ENCODE assay signal across 8 mouse cellular contexts in the genomic region with DNA sequence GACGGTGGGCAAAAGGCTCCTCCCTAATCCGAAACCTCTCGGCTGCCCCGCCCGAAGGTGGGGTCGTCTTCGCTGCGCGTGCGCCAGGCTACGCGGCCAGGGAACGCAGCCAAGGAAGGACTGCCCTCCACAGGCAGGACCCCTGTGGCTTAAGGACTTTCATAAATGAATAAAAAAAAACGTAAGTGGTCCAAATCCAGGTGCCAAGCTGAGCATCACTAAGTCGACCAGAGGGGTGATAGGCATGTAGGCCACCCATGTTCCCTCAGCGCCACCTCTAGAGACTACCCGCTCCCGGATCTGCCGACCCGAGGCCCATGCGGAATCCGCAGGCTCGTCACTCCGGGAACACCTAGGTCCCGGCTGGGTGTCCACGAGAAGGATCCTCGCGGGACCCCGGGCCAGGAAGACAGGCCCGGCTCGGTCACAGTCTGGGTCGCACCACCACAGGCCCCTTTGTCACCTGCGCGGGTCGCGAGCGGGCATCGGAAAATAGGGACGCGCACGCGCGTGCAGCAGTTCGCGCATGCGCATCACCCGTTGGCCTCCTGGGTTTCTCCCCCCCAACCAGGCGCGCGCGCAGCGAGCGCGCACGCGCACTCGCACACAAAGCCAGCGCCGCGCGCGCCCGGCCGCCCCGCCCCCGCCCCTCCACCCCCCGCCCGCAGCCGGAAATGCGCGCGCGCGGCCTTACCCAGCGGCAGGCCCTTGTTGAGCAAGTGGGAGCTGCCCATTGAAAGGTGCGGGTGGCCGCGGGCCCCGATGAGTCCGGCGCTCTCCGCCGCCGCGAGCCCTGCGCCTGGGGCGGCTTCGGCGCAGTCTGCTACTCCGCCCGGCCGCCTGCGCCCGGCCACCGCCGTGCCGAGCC. TPM values are rescaled to one million over a fixed set of nuclear protein-coding genes. Genes with fewer than 3 reads are reported as not detected.
DNase-seq lines count a peak whose midpoint lies in the region; ATAC-seq and TF ChIP-seq lines count a peak whose summit lies in the region.

No protein-coding gene starts in this region.

- peaks cover 49% of the 10 kb centered on the region for H3K79me3 ChIP-seq in C2C12 (ENCODE audit: low read depth)

- H3K27me3 ChIP-seq in C2C12 (ENCODE audit: control insufficient read depth, insufficient read depth, insufficient read length) = no peaks in the 10 kb centered on the region
- no peaks in the 10 kb centered on the region for H3K27me3 ChIP-seq in erythroblast, embryonic 14.5 days (ENCODE audit: control insufficient read depth)
- no peaks in the 10 kb centered on the region for H3K27me3 ChIP-seq in heart, embryonic 12.5 days (replicated peaks)
- no peaks in the 10 kb centered on the region for H3K27me3 ChIP-seq in kidney, postnatal 0 days (ENCODE audit: insufficient read depth, low read length)
- no peaks in the 10 kb centered on the region for H3K27me3 ChIP-seq in liver, embryonic 11.5 days (replicated peaks; ENCODE audit: control insufficient read depth, insufficient read depth, low read length)
- H3K27me3 ChIP-seq in stomach, embryonic 14.5 days (ENCODE audit: control insufficient read depth, insufficient read depth, low read length) = no peaks in the 10 kb centered on the region

- under 1% methylated on average over 92 of the region's 97 CpGs for WGBS in heart, embryonic 12.5 days
- WGBS in kidney, postnatal 0 days = under 1% methylated on average over 80 of the region's 97 CpGs
- WGBS in liver, embryonic 11.5 days = under 1% methylated on average over 91 of the region's 97 CpGs
- under 1% methylated on average over 92 of the region's 97 CpGs for WGBS in stomach, embryonic 14.5 days

- H3K36me3 ChIP-seq in C2C12 (ENCODE audit: control insufficient read depth, insufficient read depth) = peaks cover 18% of the 10 kb centered on the region
- H3K36me3 ChIP-seq in erythroblast, embryonic 14.5 days (ENCODE audit: control insufficient read depth) = peaks cover 48% of the 10 kb centered on the region
- H3K36me3 ChIP-seq in heart, embryonic 12.5 days = peaks cover 14% of the 10 kb centered on the region
- peaks cover 4% of the 10 kb centered on the region; the same call in 1 of the 2 replicates for H3K36me3 ChIP-seq in kidney, postnatal 0 days (ENCODE audit: insufficient read depth, low read length)
- peaks cover 4% of the 10 kb centered on the region for H3K36me3 ChIP-seq in liver, embryonic 11.5 days (ENCODE audit: control insufficient read depth, insufficient read depth, low read length)
- peaks cover 16% of the 10 kb centered on the region; the same call in 1 of the 2 replicates for H3K36me3 ChIP-seq in stomach, embryonic 14.5 days (ENCODE audit: control insufficient read depth, insufficient read depth, low read length)

- peaks cover 79% of the 10 kb centered on the region for H3K4me1 ChIP-seq in erythroblast, embryonic 14.5 days (ENCODE audit: control insufficient read depth)
- peaks cover 37% of the 10 kb centered on the region for H3K4me1 ChIP-seq in heart, embryonic 12.5 days (replicated peaks)
- H3K4me1 ChIP-seq in kidney, postnatal 0 days (replicated peaks; ENCODE audit: insufficient read depth, low read length) = peaks cover 17% of the 10 kb centered on the region
- H3K4me1 ChIP-seq in liver, embryonic 11.5 days (replicated peaks; ENCODE audit: control insufficient read depth, insufficient read depth, low read length) = peaks cover 39% of the 10 kb centered on the region
- peaks cover 23% of the 10 kb centered on the region for H3K4me1 ChIP-seq in stomach, embryonic 14.5 days (ENCODE audit: control insufficient read depth, insufficient read depth, low read length)

- peak overlapping the region; percentile 59 for H3K4me3 ChIP-seq in C2C12 (ENCODE audit: insufficient read depth, poor library complexity, severe bottlenecking)
- peak overlapping the region; percentile 99 for H3K4me3 ChIP-seq in erythroblast, embryonic 14.5 days (replicated peaks)
- peak overlapping the region; percentile 79 for H3K4me3 ChIP-seq in heart, embryonic 12.5 days
- peak overlapping the region; percentile 90 for H3K4me3 ChIP-seq in kidney, postnatal 0 days (replicated peaks; ENCODE audit: low read depth, low read length)
- H3K4me3 ChIP-seq in liver, embryonic 11.5 days (ENCODE audit: low read depth, low read length) = peak overlapping the region; percentile 82
- H3K4me3 ChIP-seq in stomach, embryonic 14.5 days (ENCODE audit: low read depth, low read length) = peak overlapping the region; percentile 88

- peak; percentile 74 for ATAC-seq in heart, embryonic 12.5 days (ENCODE audit: insufficient number of reproducible peaks, low FRiP score)
- ATAC-seq in kidney, postnatal 0 days (replicated peaks; ENCODE audit: low FRiP score, low read depth) = peak; percentile 65
- ATAC-seq in liver, embryonic 11.5 days (replicated peaks; ENCODE audit: low FRiP score) = peak; percentile 76
- ATAC-seq in stomach, embryonic 14.5 days (ENCODE audit: insufficient number of reproducible peaks, insufficient read depth, low FRiP score, low read depth) = peak; percentile 54

- peak overlapping the region; percentile 88 for H3K4me2 ChIP-seq in heart, embryonic 12.5 days
- H3K4me2 ChIP-seq in kidney, postnatal 0 days (ENCODE audit: low read length) = peak overlapping the region; percentile 85
- H3K4me2 ChIP-seq in liver, embryonic 11.5 days = peak overlapping the region; percentile 79
- peak overlapping the region; percentile 86 for H3K4me2 ChIP-seq in stomach, embryonic 14.5 days (replicated peaks; ENCODE audit: low read depth, low read length)

- TF ChIP-seq CTCF in C2C12 (IDR thresholded peaks at IDR 0.05; ENCODE audit: control insufficient read depth, insufficient read depth, insufficient read length) = no peak
- no peak for TF ChIP-seq CTCF in brain, embryonic 14.5 days (IDR thresholded peaks at IDR 0.05; ENCODE audit: borderline replicate concordance, extremely low read depth, insufficient read depth, insufficient read length)
- TF ChIP-seq CTCF in kidney, postnatal 0 days (IDR thresholded peaks at IDR 0.05; ENCODE audit: low read depth) = peak; percentile 16; the same call in 1 of the 2 replicates

- H3ac ChIP-seq in C2C12 (ENCODE audit: control insufficient read depth, insufficient read length, low read depth) = peak overlapping the region; percentile 84

- no peaks in the 10 kb centered on the region for H3K9me3 ChIP-seq in erythroblast, embryonic 14.5 days (ENCODE audit: control insufficient read depth, low read length)
- no peaks in the 10 kb centered on the region for H3K9me3 ChIP-seq in heart, embryonic 12.5 days (replicated peaks)
- no peaks in the 10 kb centered on the region for H3K9me3 ChIP-seq in kidney, postnatal 0 days (replicated peaks; ENCODE audit: low read length)
- no peaks in the 10 kb centered on the region for H3K9me3 ChIP-seq in liver, embryonic 11.5 days (ENCODE audit: control insufficient read depth, low read length)
- H3K9me3 ChIP-seq in stomach, embryonic 14.5 days (ENCODE audit: control insufficient read depth, low read depth, low read length) = no peaks in the 10 kb centered on the region

- TF ChIP-seq POLR2A in brain, embryonic 14.5 days (IDR thresholded peaks at IDR 0.05; ENCODE audit: borderline replicate concordance, extremely low read depth, insufficient read depth, insufficient read length, poor library complexity, severe bottlenecking) = peak; percentile 76

- H3K79me2 ChIP-seq in C2C12 (ENCODE audit: control insufficient read depth, insufficient read depth) = peaks cover 49% of the 10 kb centered on the region

- H3K9ac ChIP-seq in heart, embryonic 12.5 days = peak overlapping the region; percentile 88
- H3K9ac ChIP-seq in kidney, postnatal 0 days (ENCODE audit: low read depth, low read length) = peak overlapping the region; percentile 83
- peak overlapping the region; percentile 88 for H3K9ac ChIP-seq in liver, embryonic 11.5 days (ENCODE audit: low read depth, low read length)
- H3K9ac ChIP-seq in stomach, embryonic 14.5 days (replicated peaks; ENCODE audit: low read depth, low read length) = peak overlapping the region; percentile 89

- peak; percentile 96 for DNase-seq in brain, embryonic 14.5 days (ENCODE audit: low read depth)
- DNase-seq in kidney, postnatal 0 days (ENCODE audit: low spot score) = peak; percentile 92
- peak; percentile 90 for DNase-seq in liver, embryonic 11.5 days (ENCODE audit: low spot score)
- peak; percentile 96 for DNase-seq in naive thymus-derived CD4-positive, alpha-beta T cell, adult 2 months (ENCODE audit: low read depth)

- H3K27ac ChIP-seq in heart, embryonic 12.5 days (ENCODE audit: poor library complexity, severe bottlenecking) = peak overlapping the region; percentile 96
- H3K27ac ChIP-seq in kidney, postnatal 0 days = peak overlapping the region; percentile 91
- H3K27ac ChIP-seq in liver, embryonic 11.5 days (ENCODE audit: low read depth, low read length) = peak overlapping the region; percentile 92
- H3K27ac ChIP-seq in stomach, embryonic 14.5 days (ENCODE audit: low read length) = peak overlapping the region; percentile 96

TF ChIP-seq in C2C12, 6 proteins besides CTCF, POLR2A, EP300 and RAD21:
- TF ChIP-seq MAX (IDR thresholded peaks at IDR 0.05) = peak; percentile 14
- TF ChIP-seq MYOG (IDR thresholded peaks at IDR 0.05; ENCODE audit: control insufficient read depth, extremely low read depth, insufficient read length) = no peak
- no peak for TF ChIP-seq MYOD1 (IDR thresholded peaks at IDR 0.05; ENCODE audit: control insufficient read depth, insufficient read length, low read depth)
- TF ChIP-seq CEBPB (IDR thresholded peaks at IDR 0.05; ENCODE audit: low read depth) = no peak
- no peak for TF ChIP-seq USF1 (IDR thresholded peaks at IDR 0.05; ENCODE audit: low read depth)
- no peak for TF ChIP-seq FOSL1 (IDR thresholded peaks at IDR 0.05; ENCODE audit: insufficient read depth, low read length, poor library complexity, severe bottlenecking)

RNA-seq across cellular contexts. Expression of a gene that starts 0.5 kb away (rescaled TPM):
- polyA plus RNA-seq in C2C12 (2012; fragmentation: generic; extraction: Trizol) = 242 TPM
- 400 and 428 TPM in 2 replicates for polyA plus RNA-seq in brain, embryonic 14.5 days (2012; rRNA removed)
- polyA plus RNA-seq in erythroblast, embryonic 14.5 days (2012) = 61.9 and 68.6 TPM in 2 replicates
- polyA plus RNA-seq in heart, embryonic 12.5 days (2016; fragmentation: Nextera tagmentation; extraction: Ambion mirVana) = 250 and 251 TPM in 2 replicates
- polyA plus RNA-seq in kidney, postnatal 0 days (2015; fragmentation: Nextera tagmentation; extraction: Ambion mirVana) = 252 and 261 TPM in 2 replicates
- 322 and 344 TPM in 2 replicates for polyA plus RNA-seq in liver, embryonic 11.5 days (2014; fragmentation: Nextera tagmentation; extraction: Ambion mirVana)
- polyA plus RNA-seq in stomach, embryonic 14.5 days (2014; fragmentation: Nextera tagmentation; extraction: Ambion mirVana) = 323 and 344 TPM in 2 replicates

RNA-seq across cellular contexts. Expression of a gene that starts 56.1 kb away (rescaled TPM):
- 1.4 TPM for polyA plus RNA-seq in C2C12 (2012; fragmentation: generic; extraction: Trizol)
- polyA plus RNA-seq in brain, embryonic 14.5 days (2012; rRNA removed) = 2.8 and 3.8 TPM in 2 replicates
- polyA plus RNA-seq in erythroblast, embryonic 14.5 days (2012) = 0.05 and 0.15 TPM in 2 replicates
- polyA plus RNA-seq in heart, embryonic 12.5 days (2016; fragmentation: Nextera tagmentation; extraction: Ambion mirVana) = 75.6 and 76.5 TPM in 2 replicates
- 6.7 and 7.4 TPM in 2 replicates for polyA plus RNA-seq in kidney, postnatal 0 days (2015; fragmentation: Nextera tagmentation; extraction: Ambion mirVana)
- 7.5 and 8.5 TPM in 2 replicates for polyA plus RNA-seq in liver, embryonic 11.5 days (2014; fragmentation: Nextera tagmentation; extraction: Ambion mirVana)
- 23.6 and 23.7 TPM in 2 replicates for polyA plus RNA-seq in stomach, embryonic 14.5 days (2014; fragmentation: Nextera tagmentation; extraction: Ambion mirVana)

Comparison
In these comparisons a context has a peak if more than half of its experiments do, and no peak if none do; other contexts are left out.
1. Peak in every context shown above with its lines: DNase-seq, ATAC-seq, H3K4me3 ChIP-seq and H3K27ac ChIP-seq.